Mouse (Mus musculus) layer of hippocampus, postnatal 25 days (tissue): ENCODE data around the gene Prnd. TPM values are rescaled to one million over a fixed set of nuclear protein-coding genes. Genes with fewer than 3 reads are reported as not detected.

ENCODE experiments used
- DNase-seq, 2 experiments: peaks; one replicate each; pipeline ENCODE4 v3.0.0; 2022; ENCODE audit warnings: mixed read lengths in 2 of 2, low spot score in 1 of 2; ENCODE audit errors: extremely low spot score in 1 of 2
- total RNA-seq, 2 experiments: library from RNA; stranded (reverse); gene quantifications; 2 replicates each; pipeline ENCODE4 v1.2.3; 2021

The Prnd gene
- total RNA-seq, 2 experiments from 2014 or later = 0.20 to 0.42 TPM

GRCm38 (mm10) chr2:131971098-131971497 lies 20.4 kb downstream of the Prnd start:
- DNase-seq = no peak

GRCm38 (mm10) chr2:131976663-131977062 lies 26.0 kb downstream of the Prnd start:
- DNase-seq = no peak

GRCm38 (mm10) chr2:131980866-131981265 lies 30.2 kb downstream of the Prnd start:
- DNase-seq = no peak

- DNase-seq = peak in 1 of 2 experiments; percentile 56
Observed at GRCm38 (mm10) chr2:131982546-131983196, 32.0 kb downstream of the Prnd start.

GRCm38 (mm10) chr2:131987950-131988349 lies 37.3 kb downstream of the Prnd start:
- DNase-seq = no peak

- DNase-seq = no peak
Observed at GRCm38 (mm10) chr2:131988550-131988949, 37.9 kb downstream of the Prnd start.

GRCm38 (mm10) chr2:131992487-131992886 lies 41.8 kb downstream of the Prnd start:
- no peak for DNase-seq

- no peak for DNase-seq
Observed at GRCm38 (mm10) chr2:131993151-131993550, 42.5 kb downstream of the Prnd start.

GRCm38 (mm10) chr2:131993563-131994088 lies 43.0 kb downstream of the Prnd start:
- DNase-seq = no peak

- no peak for DNase-seq
Observed at GRCm38 (mm10) chr2:131994971-131995370, 44.3 kb downstream of the Prnd start.

GRCm38 (mm10) chr2:131995742-131996141 lies 45.1 kb downstream of the Prnd start:
- no peak for DNase-seq

- DNase-seq = no peak
Observed at GRCm38 (mm10) chr2:131996369-131996768, 45.7 kb downstream of the Prnd start.

GRCm38 (mm10) chr2:131997356-131997755 lies 46.7 kb downstream of the Prnd start:
- no peak for DNase-seq

GRCm38 (mm10) chr2:132001696-132002334 lies 51.2 kb downstream of the Prnd start:
- DNase-seq = no peak

- DNase-seq = no peak
Observed at GRCm38 (mm10) chr2:132003916-132004315, 53.3 kb downstream of the Prnd start.

- no peak for DNase-seq
Observed at GRCm38 (mm10) chr2:132004495-132005136, 54.0 kb downstream of the Prnd start.

- no peak for DNase-seq
Observed at GRCm38 (mm10) chr2:132005445-132005844, 54.8 kb downstream of the Prnd start.
